Mouse (Mus musculus): Measurements from ENCODE around the gene Tardbp.

Tardbp gene

DNA sequence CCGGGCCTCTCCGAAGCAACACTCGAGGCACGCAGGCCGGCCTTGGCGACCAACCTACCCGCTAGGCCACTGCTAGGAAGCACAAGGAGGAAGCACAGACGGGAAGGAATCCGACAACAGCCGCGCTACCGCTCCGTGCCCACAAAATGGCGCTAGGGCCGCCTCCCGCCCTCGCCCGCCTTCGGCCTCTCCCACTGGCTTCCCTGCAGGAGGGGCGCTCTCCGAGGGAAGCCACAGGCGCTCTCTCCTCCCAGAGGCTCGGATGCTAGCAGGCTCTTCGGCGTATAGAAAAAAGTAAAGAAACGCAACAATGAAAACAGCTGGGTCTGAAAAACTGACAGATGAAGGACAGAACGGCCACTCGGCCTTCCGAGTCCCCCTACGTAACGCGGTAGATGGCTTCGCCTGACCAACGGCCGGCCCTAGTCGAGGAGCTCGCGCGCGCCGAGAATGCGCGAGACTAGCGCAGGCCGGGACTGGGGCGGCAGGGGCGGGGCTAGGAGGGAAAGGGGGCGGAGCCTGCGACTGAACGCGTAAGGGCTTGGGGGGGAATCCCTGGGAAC, at the start of gene Tardbp:
Tardbp (minus strand) TSS at position 397 of the 563 bp plus-strand sequence.
- peak; percentile 89 to 96 for DNase-seq (ENCODE audit: low spot score in 2 of 2)

DNA sequence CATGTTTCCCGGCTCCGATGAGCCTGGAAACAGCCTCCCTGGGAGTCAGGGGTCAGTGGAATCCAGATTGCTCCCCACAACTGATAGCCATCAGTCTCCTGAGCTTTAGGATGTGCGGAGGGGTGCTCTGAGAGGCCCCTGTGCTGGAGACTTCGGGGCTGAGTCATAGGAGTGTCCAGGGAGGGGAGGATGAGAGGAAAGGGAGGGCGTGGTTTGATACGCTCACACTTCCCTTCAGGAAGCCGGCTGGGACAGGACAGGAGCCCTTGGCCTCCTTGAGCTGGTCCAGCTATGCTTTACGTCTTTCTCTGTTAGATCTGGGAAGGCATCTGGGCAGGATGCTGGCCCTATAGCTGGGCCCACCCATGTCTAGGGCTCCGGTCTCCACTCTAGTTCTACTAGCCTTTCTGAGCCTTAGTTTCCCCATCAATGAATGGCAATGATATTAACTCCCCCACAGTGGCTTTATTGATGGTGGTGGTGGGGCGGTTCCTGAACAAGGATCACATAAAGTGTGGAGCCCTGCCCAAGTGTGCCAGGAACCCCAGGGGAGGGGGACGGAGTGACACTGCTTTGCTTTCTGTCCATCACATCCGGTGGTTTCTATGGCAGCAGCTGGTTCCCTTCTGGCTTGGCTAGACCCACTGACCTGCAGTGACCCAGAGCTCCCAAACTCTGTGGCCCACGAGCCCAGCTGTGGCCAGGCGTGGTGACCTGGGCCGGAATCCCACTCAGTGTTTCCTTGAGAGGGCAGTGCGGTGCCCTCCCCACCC, 49.6 kb upstream of the Tardbp start:
- DNase-seq (ENCODE audit: low spot score in 2 of 2), result no peak

DNA sequence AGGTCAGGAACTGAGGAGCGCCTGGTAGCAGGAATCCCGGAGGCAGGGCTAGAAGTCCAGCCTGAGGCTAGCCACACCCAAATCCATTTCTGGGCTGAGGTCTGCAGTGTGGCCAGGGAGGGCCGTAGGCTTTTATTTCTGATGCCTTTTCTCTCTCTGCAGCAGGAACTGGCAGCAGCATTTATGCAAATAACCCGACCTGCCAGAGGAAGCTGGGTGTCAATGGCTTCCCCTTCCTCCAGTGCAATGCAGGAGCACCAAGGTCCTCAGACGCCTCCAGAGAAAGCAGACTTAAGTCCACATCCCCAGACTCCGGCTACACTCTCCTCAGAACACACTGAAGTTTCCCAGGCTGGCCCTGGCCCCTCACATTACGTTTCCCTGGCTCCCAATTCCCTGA, 48.2 kb upstream of the Tardbp start:
- no peak for DNase-seq (ENCODE audit: low spot score in 2 of 2)

DNA sequence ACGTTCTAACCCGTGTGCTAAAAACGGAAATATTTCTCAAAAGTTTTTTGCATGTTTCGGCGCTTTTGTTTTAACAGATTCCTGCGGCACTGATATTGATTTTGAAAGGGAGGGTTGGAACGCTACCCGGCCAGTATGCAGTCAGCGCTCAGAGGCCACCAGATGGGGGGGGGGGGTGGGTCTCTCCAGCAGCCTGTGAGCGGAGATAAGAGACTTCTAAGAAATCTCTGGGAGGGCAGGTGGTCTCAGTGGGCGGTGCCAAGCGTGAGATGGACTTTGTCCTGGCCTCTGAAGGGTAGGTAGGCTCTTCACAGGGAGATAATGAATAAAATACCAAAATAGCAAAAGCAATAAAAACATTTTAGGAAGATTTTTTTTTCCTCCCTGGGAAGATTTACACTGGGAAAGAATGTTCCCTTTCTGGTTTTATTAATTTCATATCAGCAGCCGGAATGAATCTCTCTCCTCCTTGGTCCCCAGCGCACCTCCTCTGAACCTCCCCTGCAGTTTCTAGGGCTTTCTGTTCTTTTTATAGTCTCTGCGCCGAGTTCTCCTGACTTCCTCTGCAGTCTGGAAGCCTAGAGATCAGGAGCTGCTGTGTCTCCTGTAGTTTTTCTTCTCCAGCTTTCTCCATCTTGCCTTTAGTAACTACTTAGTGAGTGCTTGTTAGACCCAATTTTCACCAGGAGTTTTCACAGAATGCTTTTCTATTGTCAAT, 44.6 kb upstream of the Tardbp start:
- DNase-seq (ENCODE audit: low spot score in 2 of 2), result no peak

DNA sequence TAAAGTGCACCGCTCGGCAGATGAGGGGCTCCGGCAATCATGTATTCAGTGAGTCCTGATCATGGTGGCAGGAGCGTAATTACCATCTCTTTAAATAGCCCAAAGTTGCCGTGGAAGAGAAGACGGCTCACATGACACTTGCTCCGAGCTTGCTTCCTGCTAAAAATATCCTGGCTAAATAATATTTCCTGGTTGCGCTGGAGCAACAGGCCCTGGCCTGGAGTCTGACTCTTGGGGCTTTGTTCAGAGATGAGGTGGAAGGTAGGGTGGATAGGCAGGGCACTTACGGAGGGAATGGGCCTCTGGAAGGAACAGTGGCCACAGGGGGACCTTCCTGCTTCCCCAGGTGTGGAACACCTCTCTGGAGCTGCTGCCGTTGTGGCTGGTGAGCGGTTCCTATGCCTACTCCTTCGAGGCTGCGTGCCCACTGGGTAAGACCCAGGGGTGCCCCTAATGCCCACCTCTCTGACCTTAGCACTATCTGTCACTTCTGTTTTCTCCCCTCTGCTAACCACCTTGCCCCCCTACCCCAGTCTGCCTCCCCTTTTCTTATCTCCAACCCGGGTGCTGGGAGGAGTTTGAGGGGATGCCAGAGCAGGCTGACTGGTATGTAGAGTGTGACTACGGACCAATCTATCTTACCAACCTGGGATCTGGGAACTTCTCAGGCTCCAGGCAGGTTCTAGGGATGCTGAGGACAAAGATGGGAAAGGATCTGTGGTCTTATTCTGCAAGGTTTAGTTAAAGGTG, 40.4 kb upstream of the Tardbp start:
- DNase-seq (ENCODE audit: low spot score in 2 of 2), result no peak

DNA sequence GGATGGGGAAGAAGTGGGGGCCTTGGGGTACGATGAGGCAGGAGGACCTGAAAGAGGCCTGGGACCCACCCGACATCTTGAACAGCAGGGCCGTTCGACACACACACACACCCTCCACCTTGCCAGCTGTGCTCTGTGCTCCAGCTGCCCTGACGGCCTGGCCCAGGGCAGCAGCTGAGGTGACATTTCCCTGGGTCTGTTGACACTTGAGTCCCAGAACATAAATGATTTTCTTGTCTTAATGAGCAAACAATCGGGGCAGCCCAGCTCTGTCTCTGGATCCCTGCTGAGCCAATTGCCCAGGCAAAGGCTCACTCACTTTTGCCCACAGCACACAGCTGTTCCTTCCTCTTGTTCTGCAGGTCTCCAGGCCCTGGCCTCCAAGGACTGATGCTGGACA, 37.2 kb upstream of the Tardbp start:
- no peak for DNase-seq (ENCODE audit: low spot score in 2 of 2)

DNA sequence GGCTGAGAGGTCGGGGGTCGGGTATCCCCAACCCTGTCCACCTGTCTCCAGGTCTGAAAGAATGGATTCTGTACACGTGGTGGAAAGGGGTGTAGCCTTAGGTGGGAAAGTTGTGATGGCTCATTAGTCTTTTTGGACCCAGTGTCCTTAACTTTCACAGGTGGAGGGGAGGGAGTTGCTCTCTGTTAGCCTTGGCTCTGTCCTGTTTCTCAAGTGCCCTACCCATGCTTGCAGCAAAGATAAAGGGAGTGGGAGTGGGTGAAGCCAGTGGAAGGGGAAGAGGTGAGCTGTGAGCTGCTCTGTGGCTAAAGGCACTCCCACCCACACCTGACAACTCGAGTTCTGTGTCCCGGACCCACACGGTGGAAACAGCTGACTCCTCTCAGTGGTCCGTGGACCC, 36.5 kb upstream of the Tardbp start:
- DNase-seq (ENCODE audit: low spot score in 2 of 2), result no peak

DNA sequence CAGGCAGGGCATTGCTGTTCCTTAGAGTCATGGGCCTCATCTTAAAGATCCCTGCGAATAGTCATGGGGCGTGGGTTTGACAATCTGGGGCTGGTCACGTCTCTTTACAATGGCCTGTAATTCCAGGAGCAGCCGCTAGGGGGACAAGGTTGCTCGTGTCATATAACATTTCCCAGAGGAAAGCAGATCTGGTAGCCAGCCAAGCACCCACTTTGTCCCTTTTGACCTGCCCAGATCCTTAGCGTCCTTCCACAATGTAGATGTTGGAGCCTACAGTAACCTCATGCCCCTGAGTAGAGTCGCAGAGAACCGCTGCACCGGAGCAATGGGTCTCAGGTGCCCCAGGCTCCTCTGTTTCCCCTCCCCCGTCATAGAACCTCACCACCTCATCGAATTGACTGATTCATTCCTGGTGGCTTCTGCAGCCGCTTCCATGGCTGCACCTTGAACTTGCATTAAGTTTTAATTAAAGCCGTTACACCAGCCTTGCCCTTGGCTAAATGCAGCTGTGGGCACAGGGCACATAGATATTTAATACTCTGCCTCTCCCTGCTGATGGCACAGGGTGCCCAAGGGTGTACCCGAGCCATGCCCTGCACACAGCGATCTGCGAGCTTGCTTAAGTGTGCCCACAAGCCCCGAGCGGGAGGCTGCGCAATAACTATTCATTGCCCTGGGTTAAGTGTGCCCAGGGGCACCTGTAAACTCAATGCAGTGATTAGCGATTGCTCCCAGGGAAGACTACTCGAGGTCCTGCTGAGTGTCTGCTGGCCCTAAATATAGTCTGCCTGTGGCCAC, 35.5 kb upstream of the Tardbp start:
- DNase-seq (ENCODE audit: low spot score in 2 of 2), result peak in 1 of 2 experiments; percentile 54

DNA sequence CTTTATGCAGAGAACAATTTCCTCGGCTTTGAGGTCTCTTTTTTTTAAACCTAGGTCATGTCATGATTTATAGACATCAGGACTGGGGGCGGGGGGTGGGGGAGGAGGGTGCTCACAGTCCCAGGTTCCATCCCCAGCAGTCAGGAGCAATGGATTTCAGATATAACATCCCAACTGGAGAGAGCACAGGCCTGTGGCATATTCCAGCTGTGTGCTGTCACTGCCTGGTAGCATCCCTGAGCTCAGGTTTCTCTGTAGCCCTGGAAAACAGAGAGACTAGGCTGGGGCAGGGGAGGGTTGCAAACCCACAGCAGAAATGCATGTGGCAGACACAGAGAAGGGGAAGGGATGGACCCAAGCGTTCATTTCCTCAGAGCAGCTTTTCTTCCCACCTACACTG, 33.4 kb upstream of the Tardbp start:
- DNase-seq (ENCODE audit: low spot score in 2 of 2), result no peak

DNA sequence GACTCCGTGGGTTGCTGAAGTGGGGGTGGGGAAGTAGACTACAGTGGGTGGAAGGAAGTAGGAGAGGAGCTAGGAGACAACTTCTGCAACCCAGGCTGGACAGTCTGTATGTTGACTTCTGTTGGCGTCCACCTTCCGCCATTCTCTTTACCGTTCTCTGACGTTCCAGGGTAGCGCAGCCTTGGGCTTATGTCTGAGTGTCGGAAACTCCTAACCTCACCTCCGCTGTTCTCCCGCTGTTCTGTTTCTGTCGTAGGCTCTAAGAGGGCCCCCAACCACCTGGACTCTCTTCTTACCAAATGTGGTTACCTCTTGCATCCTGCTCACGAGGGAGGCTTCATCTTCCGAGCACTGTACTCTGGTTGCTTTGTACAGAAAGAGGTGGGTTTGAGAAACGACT, 31.0 kb upstream of the Tardbp start:
- no peak for DNase-seq (ENCODE audit: low spot score in 2 of 2)

DNA sequence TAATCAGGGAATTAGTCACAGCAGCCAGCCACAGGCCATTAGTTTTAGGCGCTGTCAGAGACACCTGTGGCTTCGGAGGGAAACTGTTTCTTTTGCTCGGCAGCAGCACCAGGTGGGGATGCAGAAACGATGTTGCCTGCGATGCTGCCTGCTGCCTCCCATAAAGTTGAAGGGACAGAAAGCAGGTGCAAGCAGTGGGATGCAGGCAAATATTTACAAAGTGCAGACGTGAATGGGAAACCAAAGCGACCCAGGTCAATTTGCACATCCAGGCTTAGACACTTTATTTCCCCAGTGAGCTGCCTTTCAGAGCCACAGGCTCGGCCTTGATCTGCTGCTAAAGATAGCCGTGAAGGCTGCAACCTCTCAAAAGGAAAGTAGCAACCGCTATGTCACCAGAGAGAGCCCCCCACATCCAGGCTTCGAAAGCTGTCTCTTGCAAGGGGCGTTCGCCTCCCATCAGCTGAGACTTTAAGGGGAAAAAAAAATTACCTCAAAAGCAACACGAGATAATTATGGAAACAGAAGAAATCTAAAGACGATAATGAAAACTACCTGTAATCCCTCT, 30.0 kb upstream of the Tardbp start:
- DNase-seq (ENCODE audit: low spot score in 2 of 2), result no peak

DNA sequence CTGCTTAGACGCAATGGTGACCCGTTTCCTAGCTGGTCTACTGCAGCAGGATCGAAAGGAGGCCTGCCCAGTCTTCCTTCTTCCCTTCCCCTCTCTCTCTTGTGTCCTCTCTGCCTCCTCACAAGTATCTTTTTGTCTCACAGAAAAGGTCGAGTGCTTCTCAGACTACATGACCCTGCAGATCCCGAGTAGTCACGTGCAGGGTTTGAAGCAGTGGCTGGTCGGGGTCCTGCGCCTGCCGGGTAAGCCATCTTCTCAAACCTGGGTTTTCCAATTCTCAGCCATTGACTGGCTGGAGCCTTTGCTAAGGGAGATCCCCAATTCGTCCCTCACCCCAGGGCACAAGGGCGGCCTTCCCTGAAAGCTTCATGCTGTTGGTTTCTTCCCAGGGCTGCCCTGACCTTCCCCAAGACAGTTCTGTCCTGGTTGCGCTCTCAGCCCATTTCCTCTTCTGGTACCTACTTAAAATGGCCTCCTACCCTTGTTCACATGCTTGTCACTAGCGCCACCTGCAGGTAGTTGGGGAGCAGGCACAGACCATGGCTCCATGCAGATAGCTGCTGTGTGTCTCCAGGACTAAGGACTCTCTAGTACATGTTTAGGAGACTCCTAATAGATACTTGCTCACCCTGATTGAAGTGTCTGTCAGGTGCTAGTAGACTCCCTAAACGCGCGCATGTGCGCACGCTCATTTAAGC, 28.0 kb upstream of the Tardbp start:
- no peak for DNase-seq (ENCODE audit: low spot score in 2 of 2)

DNA sequence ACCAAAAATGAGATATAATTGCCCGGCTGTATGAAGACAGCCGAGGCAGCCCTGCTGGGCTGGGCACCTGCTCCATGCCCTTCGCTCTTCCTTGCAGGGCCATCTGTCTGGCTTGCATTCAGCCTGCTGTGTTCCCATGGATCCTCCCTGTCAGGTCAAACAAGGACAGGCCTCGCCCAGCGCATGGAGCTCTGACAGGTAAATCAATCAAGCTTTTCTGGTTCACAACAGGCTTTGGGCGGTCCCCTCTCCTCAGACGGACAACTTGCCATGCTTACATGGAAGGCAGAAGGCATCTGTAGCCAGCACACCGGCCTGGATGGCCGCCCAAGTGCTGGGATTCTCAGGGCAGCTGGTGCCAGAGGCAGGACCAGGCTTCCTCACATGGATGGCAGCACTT, 24.2 kb upstream of the Tardbp start:
- DNase-seq (ENCODE audit: low spot score in 2 of 2), result no peak

DNA sequence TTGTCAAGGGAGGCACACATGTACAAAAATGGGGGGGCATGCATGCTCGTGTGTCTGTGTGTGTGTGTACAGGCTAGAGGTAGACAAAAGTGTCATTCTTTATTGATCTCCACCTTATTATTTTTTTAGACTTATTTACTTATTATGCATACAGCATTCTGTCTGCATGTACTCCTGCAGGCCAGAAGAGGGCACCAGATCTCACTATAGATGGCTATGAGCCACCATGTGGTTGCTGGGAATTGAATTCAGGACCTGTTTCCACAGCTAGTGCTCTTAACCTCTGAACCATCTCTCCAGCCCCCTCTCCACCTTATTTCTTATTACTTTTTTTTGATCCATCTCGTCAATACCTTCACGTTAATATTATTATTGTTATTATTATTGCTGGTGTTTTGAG, 22.5 kb upstream of the Tardbp start:
- no peak for DNase-seq (ENCODE audit: low spot score in 2 of 2)

DNA sequence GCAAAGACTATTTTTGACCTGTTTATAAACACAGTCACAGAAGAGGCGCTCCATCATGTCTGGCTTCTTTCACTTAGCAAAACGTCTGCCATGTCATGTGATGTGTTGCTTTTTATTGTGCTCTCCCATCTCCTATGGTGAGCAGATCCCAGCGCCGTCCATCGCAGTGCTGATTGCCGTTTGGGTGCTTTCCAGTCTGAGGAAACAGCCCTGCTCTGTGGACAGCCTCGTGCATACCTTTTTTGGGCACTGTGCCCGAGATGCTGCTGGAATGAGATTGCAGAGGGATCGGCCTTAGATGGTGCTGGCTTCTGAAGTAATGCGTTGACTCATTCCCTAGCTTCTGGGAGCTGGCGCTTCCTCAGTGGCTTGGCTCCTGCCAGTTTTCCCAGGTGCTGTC, 19.8 kb upstream of the Tardbp start:
- DNase-seq (ENCODE audit: low spot score in 2 of 2), result no peak

DNA sequence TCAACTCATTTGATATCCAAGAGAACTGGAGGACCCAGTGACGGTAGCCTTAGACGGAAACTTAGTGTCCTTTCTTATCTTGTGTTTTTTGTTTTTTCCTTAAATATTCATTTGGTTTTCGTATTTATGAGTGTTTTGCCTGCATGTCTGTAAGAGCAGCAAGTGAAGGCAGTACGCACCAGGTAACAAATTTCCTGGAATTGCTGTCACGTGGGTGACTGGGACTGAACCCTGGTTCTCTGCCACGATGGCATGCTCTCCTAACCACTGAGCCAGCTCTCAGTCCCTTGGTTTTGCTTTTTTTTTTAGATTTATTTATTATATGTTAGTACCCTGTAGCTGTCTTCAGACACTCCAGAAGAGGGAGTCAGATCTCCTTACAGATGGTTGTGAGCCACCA, 18.1 kb upstream of the Tardbp start:
- no peak for DNase-seq (ENCODE audit: low spot score in 2 of 2)

DNA sequence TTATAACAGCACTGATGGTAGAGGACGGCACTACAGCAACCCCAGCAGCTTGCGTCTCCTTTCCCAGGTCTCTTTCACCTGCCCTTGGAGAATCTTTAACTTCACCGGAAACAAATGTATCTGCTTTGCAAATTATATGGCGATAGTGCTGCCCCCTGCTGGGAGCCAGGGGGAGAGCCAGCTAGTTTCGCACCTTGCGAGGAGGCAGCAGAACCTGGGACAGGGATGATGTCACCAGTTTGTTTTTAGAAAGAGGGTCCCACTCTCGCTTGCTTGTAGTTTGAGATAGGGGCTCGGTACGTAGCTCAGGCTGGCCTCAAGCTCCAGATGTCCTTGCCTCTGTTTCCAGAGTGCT, 17.3 kb upstream of the Tardbp start:
- peak in 1 of 2 experiments; percentile 44 for DNase-seq (ENCODE audit: low spot score in 2 of 2)

DNA sequence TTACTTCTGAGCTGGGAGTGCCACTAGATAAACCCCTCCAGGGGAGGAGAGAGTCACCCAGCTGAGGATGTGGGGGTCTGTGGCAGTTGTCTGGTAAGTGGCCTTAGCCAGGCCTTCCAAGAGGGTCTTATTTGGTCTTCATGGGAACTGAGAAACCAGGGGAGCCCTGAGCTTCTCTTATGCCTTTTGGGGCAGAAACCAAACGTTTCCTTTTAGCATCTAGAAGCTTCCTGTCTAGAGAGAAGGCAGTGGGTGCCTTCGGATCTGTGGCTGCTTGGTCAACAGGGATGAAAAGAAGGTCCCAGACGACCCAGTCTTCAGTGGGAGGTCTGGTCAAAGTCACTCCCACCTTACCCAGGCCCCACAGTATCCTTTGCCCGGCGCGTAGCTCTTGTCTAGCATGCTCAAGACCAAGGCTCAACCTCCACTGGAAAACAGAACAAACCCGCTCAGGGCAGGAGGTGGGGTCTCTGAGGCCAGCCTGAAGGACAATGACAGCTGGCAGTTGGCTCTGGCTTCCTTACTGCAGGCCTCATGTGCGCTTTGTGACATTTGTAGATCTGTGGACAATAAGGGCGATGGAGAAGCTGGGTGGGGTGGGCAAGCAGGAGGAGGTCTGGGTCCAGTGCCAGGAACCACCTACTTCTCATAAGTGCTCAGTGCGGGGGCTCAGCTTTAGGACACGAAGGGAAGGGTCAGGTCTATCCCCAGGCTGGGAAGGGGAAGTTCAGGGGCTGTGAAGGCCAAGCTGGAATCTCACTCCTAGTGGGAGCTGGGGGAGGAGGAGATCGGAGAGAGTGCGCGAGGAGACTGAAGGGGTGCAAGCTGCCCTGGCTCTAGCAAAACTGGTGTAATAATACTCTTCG, 16.7 kb upstream of the Tardbp start, which contains the start of gene Gm572:
Gm572 (plus strand) TSS at position 27 of the 866 bp plus-strand sequence.
- DNase-seq (ENCODE audit: low spot score in 2 of 2), result no peak

DNA sequence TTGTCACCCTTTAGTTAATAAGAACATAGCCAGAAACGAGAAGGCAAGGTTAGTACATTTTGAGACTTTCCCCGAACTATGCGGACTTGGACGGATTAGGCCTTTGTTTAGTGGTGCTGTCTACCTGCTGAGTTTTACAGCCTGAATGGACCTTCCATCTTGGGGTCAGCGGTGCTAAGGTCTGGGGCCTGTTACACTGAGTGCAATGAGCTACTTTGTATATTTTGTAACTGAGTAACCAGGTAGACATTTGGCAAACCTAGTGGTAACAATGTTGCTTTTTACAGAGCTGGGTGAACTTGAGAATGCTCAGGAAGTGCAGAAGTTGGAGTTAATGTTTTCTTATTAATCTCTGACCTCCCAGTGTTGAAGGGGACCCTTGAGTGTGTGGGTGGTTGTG, 14.3 kb upstream of the Tardbp start:
- DNase-seq (ENCODE audit: low spot score in 2 of 2), result no peak

DNA sequence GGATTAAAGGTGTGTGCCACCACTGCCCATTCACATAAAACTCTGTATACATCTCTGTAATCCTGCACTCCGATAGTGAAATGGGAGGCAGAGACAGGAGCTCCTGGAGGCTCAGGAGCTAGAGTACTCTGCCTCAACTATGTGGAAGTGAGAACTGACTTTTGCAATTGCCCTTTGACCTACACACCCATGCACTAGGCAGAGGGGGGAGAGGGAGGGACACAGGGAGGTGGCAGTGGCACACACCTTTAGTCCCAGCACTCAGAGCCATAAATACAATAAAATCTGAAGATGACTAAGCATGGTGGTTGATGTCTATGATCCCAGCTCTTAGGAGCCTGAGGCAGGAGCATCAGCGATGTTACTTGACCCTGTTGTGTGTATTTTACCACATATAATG, 12.6 kb upstream of the Tardbp start:
- no peak for DNase-seq (ENCODE audit: low spot score in 2 of 2)

All from frontal cortex, postnatal 10 days (tissue).